Mouse (Mus musculus) left cerebral cortex, adult 2 months (tissue): ENCODE data around the gene Slc4a4. TPM values are rescaled to one million over a fixed set of nuclear protein-coding genes. Genes with fewer than 3 reads are reported as not detected.
A peak's percentile ranks its signal among the peaks of the same experiment; 100 is the strongest.

Experiments used
- DNase-seq, 2 experiments: peaks; one replicate each; pipeline ENCODE4 v3.0.0; 2021 to 2022; ENCODE audit warnings: low spot score in 2 of 2, mixed read lengths in 1 of 2; ENCODE audit errors: extremely low spot score in 1 of 2
- H3K27ac ChIP-seq: fragments of 200-600 bp; 2 replicates; pipeline ENCODE4 v1.8.1; 2022
- H3K4me3 ChIP-seq: fragments of 200-600 bp; 2 replicates; pipeline ENCODE4 v1.8.1; 2022
- CTCF ChIP-seq: fragments of 200-600 bp; IDR thresholded peaks from 2 replicates; pipeline ENCODE4 v1.8.1; 2022; ENCODE audit warnings: antibody characterized with exemption, mild to moderate bottlenecking, moderate library complexity
- intact Hi-C: fragments of 180-260 bp; cut with DNase I; formaldehyde crosslinking; loops from one replicate; pipeline ENCODE4 v1.15.1; 2025
- total RNA-seq, 2 experiments: library from RNA; stranded (reverse); gene quantifications; 2 replicates each; pipeline ENCODE4 v1.2.3; 2021

Gene Slc4a4
- total RNA-seq, 2 experiments from 2014 or later: 104 to 119 TPM

DNA sequence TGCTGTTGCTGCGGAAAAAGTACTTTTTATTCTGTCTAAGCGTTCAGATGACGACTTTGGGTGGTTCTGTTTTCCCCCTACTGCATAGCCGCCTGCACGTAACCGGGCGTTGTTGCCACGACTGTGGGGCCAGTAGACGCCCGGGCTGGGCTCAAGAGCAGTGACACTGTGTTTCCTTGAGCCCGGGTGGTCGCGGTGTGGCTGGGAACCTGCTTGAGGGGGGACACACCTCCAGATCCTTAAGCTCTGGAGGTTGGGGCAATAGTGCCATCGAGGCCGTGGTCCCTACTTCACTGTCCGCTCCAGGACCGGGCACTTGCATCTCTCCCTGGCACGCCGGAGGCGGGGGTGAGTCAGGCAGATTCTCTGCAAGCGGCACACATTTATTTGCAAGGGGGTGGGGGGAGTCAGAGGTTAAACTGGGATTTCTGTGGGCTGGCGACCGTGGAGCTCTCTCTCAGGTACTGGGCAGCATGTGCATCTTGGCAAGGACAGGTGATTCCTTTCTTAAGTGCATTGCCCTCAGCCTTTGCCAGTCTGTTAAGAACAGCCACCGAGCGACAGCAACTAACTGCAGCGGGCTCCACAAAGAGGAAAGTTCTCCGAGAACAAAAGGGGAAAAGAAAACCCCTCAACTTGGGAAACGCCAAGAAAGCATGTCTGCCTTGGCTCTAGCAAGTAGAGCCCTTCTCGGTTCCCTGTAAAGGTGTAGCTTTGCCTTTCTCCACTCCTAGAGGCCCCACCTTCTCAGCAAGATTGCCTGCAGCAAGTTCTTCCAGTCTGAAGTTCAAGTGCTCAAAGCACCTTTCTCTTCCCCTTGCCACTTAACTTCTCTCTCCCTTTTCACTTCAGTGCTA lies 1.2 kb downstream of the Slc4a4 start:
- Histone ChIP-seq H3K4me3 (peak overlapping the region; percentile 64), H3K27ac (no peak overlapping the region)
- TF ChIP-seq CTCF: no peak
- intact Hi-C loops: loop anchor here (2.0 to 5.0 kb wide), 3 partner anchors 41 to 335 kb away; no protein-coding TSS in a partner anchor
- DNase-seq: peak in 1 of 2 experiments; percentile 12

DNA sequence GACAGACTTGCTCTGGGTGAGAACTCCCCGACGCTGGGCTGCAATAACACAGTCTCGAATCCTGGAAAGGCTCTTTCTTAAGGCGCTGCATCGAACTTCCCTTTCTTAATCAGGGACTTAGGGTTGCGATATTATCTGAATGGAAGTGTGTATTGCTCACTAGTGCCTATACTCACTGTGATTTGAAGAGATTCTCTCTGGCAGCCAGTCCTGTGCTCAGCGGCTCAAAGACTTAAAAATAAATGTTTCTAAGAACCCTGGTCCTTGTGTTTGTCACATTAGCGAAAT lies 1.7 kb downstream of the Slc4a4 start:
- H3K27ac ChIP-seq: no peak overlapping the region
- H3K4me3 ChIP-seq: peak overlapping the region; percentile 64
- intact Hi-C loops: loop anchor here (2.0 to 5.0 kb wide), 3 partner anchors 40 to 334 kb away; no protein-coding TSS in a partner anchor

DNA sequence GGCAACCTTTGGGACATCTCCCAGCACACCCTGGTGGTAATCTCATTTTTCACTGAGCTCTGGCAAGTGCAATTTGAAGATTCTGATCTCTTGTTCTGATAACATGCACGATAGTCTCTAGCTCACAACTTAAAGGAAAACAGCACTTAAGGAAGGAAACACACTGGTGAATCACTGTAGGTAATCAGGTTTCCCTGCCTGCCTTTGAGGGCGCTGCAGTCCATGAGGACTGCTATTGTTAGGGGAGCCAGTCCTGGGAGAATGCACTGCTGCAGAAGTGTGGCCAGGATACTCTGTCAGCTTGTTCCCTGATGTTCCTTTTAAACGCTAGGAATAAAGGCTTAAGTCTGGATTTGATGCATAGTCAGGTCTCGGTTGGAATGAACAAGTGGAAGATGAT lies 2.7 kb downstream of the Slc4a4 start:
- Histone ChIP-seq H3K27ac (no peak overlapping the region), H3K4me3 (no peak overlapping the region)
- peak; percentile 34 for TF ChIP-seq CTCF
- intact Hi-C loops: loop anchor here (2.0 to 5.0 kb wide), 3 partner anchors 39 to 333 kb away; no protein-coding TSS in a partner anchor
- DNase-seq: no peak

More for the DNA sequence above, 1.7 kb downstream of the Slc4a4 start:
- no peak for TF ChIP-seq CTCF
- DNase-seq: no peak

DNA sequence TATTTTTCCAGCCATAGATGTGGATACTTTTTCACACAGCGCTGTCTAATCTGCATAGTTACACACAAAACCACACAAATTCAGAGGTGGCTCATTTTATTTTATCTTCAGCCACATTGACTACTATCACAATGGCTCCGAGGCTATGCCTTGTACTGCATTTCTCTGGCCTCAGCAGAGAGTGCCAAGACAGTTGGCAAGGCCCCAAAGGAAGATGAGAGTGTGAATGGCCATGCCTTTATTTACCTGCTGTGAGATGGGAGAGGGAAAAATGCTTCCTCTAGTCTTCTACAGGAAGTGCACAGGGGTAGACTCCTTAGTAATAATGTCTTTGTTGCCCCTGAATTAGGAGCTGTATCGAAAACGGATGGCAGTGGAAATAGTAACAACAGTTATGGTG lies 3.5 kb downstream of the Slc4a4 start:
- intact Hi-C loops: no loop called here
- TF ChIP-seq CTCF: no peak
- no peak overlapping the region for H3K27ac ChIP-seq
- no peak for DNase-seq
- H3K4me3 ChIP-seq: no peak overlapping the region

DNA sequence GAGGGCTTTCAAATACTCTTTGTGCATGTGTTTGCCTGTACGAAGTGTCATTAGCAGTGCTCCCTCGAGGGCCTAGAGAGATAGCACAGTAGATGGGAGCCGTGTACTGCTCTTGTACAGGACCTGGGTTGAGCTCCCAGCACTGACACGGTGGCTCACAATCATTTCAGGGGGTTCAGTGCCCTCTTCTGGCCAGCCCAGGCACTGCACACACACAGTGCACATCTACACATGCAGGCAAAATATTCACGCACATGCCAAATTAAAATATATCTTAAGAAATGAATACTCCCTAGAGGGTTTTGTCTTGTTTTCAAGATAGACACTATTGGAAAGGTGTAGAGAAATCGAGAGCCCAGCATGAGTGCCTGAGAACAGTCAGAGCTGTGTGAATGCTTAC lies 10.0 kb downstream of the Slc4a4 start:
- DNase-seq: no peak
- TF ChIP-seq CTCF: no peak; the same call in none of the 2 replicates
- Histone ChIP-seq H3K27ac (no peak overlapping the region), H3K4me3 (no peak overlapping the region)
- intact Hi-C loops: no loop called here

DNA sequence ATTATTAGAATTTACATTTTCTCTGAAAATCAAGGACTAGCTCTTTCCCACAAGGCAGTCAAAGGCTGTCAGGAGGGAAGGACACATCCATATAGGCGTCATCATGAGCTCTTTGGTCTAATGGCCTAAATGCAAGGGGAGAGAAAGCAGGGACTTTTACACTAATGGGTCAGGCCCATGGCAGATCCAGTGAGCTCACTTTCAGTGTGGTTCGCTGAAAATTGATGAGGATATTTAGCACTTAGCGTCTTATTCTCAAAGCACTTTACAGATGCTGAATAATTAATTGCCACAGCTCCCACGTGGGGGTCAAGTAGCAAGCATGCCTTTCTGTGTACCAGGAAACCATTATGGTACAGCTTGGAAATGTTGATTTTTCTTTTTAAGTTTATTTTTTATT lies 16.5 kb downstream of the Slc4a4 start:
- H3K27ac ChIP-seq: no peak overlapping the region
- intact Hi-C loops: no loop called here
- TF ChIP-seq CTCF: no peak
- no peak for DNase-seq
- H3K4me3 ChIP-seq: no peak overlapping the region

DNA sequence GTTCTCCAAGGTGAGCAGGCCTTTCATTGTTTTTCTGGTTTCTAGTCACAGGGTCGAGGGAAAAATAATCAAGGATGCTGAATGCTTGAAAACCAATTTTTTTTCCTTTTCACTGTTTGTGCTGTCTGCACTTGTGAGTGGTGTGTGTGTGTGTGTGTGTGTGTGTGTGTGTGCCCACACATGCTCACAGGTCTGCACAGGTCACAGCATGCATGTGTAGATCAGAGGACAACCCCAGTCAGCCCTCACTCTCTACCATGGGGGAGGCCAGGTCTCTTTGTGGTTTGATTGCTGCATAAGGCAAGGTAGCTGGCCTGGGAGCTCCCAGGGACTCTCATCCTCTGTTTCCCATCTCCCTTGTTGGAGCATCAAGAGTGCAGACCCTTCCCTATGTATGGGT lies 16.9 kb downstream of the Slc4a4 start:
- Histone ChIP-seq H3K27ac (no peak overlapping the region), H3K4me3 (no peak overlapping the region)
- intact Hi-C loops: no loop called here
- no peak for TF ChIP-seq CTCF
- no peak for DNase-seq

DNA sequence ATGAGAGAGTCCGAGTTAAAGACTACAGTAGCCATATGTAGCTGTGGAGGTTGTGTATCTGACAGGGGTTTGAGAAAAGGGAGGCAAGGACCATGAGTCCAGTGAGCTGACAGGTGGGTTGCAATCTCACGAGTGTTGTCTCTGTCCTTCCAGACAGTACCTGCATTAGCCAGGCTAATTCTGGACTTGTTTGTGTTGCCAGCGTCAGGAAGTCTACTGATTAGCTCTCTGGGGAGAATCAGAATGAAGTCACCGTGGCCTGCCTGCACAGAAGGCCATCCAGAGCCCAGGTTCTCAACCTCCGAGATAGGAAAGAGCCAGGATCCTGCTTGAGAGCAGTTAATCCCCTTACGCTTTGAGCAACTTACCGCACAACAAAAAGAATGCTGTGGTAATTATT lies 18.2 kb downstream of the Slc4a4 start:
- DNase-seq: no peak
- no peak for TF ChIP-seq CTCF
- no peak overlapping the region for H3K27ac ChIP-seq
- no peak overlapping the region for H3K4me3 ChIP-seq
- intact Hi-C loops: no loop called here

DNA sequence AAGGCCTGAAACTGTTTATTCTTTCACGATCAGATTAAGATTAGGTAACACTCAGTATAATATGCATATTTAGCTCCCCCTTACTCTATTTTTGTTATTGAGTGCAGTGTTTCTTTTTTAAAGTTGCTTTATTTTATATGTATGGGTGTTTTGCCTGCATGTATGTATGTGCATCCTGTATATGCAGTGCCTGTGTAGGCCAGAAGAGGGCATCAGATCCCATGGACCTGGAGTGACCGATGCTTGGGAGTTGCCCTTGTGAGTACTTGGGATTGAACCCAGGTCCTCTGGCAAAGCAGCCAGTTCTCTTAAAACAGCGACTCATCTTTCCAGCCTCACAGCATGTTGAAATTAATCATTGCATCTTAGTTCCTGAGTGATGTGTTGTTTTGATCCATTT lies 21.0 kb downstream of the Slc4a4 start:
- Histone ChIP-seq H3K27ac (no peak overlapping the region), H3K4me3 (no peak overlapping the region)
- intact Hi-C loops: no loop called here
- peak; percentile 18 for TF ChIP-seq CTCF
- no peak for DNase-seq

DNA sequence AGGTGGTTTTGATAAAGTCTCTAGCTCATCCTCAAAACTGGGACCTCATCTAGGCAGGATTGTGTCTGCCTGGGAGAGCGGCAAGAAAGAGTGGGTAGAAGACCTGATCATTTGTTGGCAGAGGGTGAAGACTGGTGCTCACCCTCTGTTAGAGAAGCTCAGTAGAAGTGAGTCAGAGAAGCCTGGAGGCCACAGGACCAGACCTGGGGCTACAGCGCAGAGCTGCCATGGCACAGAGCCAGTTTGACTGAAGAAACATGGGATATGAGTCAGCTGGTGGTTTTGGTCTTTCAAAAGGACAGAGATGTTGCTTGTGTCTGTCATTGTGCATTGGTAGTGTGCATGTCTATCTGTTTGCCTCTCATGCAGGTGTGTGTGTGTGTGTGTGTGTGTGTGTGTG lies 26.0 kb downstream of the Slc4a4 start:
- no peak for TF ChIP-seq CTCF
- intact Hi-C loops: no loop called here
- H3K4me3 ChIP-seq: no peak overlapping the region
- H3K27ac ChIP-seq: no peak overlapping the region
- DNase-seq: no peak

DNA sequence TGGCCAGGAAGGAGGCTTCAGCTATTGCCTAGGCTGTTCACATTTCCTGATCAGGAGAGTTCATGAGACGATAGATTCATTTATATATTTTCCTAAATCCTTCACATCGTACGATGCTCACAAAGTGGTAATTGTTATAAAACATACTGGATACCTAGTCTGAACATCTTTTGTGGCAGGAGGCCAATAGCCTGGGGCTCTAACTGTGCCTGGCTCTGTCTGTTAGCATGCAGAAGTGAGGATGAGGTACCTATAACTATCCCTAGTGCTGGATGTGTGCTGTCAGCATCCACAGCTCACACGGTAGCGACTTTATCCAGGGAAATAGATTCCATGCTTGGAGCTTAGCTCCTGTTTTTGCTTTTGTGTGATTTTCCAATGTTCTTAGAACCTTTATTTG lies 28.5 kb downstream of the Slc4a4 start:
- TF ChIP-seq CTCF: no peak
- no peak overlapping the region for H3K27ac ChIP-seq
- H3K4me3 ChIP-seq: no peak overlapping the region
- no peak for DNase-seq
- intact Hi-C loops: no loop called here

DNA sequence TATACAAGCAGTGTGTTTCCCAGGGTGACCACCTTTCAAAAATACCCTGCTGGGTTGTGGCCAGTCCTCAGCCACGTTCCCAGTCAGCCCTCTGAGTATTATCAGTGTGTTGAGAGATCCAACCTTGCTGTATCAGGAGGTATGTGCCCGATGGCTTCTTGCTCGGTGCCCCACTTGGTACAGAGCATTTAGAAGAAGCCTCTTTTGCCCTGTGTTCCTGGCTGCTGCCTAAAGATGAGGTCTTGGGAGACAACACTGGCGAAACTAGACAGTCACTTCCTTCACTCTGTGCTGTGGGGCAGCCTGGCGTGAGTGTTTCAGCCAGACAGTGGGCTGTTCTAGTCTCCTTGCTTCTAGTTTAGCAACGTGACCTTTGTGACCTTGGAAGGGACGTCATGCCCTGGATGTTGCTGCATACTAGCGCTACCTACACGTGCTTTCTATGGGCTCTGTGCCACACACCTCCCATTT lies 29.9 kb downstream of the Slc4a4 start:
- intact Hi-C loops: no loop called here
- DNase-seq: no peak
- H3K27ac ChIP-seq: no peak overlapping the region
- no peak overlapping the region for H3K4me3 ChIP-seq
- TF ChIP-seq CTCF: no peak

DNA sequence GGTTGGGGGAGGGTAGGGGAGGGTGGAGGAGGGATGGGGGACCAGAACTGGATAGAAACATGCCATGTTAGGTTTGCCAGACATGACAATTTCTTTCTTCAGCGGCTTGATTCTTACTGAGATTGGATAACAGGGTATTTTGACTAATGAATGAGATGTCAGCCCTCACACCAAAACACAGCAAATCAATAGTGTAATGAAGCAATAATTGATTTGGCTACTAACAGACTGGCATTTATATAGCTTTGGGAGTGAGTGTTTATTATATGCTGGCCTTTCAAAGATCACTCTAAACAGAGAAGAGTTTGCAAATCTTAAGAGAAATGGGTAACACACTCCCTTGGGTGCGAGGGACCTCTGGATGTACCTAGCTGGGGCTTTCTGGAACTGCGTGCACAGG lies 30.6 kb downstream of the Slc4a4 start:
- Histone ChIP-seq H3K4me3 (no peak overlapping the region), H3K27ac (no peak overlapping the region)
- TF ChIP-seq CTCF: no peak
- DNase-seq: no peak
- intact Hi-C loops: no loop called here
